Mouse (Mus musculus): ENCODE measurements around the gene Cyp4a29. TPM values are rescaled to one million over a fixed set of nuclear protein-coding genes. Genes with fewer than 3 reads are reported as not detected.

Cyp4a29 gene
- not detected in 2 replicates for polyA plus RNA-seq (2012; rRNA removed; ENCODE audit: low replicate concordance)

GRCm38 (mm10) chr4:115241784-115242183 is at the start of gene Cyp4a29:
Gene Cyp4a29 (plus strand): TSS chr4:115242084.

GRCm38 (mm10) chr4:115298746-115299145 is 56.9 kb downstream of the Cyp4a29 start, which contains the start of gene Cyp4a12a:
Gene Cyp4a12a (plus strand): TSS chr4:115299046.

Other genes starting within 250 kb of the Cyp4a29 start
- gene Stil, start 241.9 kb upstream of the Cyp4a29 start, polyA plus RNA-seq (2012; rRNA removed; ENCODE audit: low replicate concordance): 0.27 and 0.66 TPM in 2 replicates
- 4.2 and 6.8 TPM in 2 replicates for gene Tal1, start 185.7 kb upstream of the Cyp4a29 start, polyA plus RNA-seq (2012; rRNA removed; ENCODE audit: low replicate concordance)
- gene Pdzk1ip1, start 153.4 kb upstream of the Cyp4a29 start, polyA plus RNA-seq (2012; rRNA removed; ENCODE audit: low replicate concordance): 17.7 and 45.9 TPM in 2 replicates
- not detected in 2 replicates for gene Cyp4x1, start 107.8 kb upstream of the Cyp4a29 start, polyA plus RNA-seq (2012; rRNA removed; ENCODE audit: low replicate concordance)
- 1.4 TPM in 1 of 2 replicates, not detected in the other for gene Cyp4a12a, start 57.0 kb downstream of the Cyp4a29 start, polyA plus RNA-seq (2012; rRNA removed; ENCODE audit: low replicate concordance)
- gene Cyp4a12b, start 169.5 kb downstream of the Cyp4a29 start, polyA plus RNA-seq (2012; rRNA removed; ENCODE audit: low replicate concordance): 0.32 TPM in 1 of 2 replicates, not detected in the other
- not detected in 2 replicates for gene Cyp4a30b, start 210.5 kb downstream of the Cyp4a29 start, polyA plus RNA-seq (2012; rRNA removed; ENCODE audit: low replicate concordance)

All from mammary gland, adult 2 months (tissue).